Mouse (Mus musculus) heart, embryonic 13.5 days (tissue): Measurements from ENCODE around the gene Arid3a. TPM values are rescaled to one million over a fixed set of nuclear protein-coding genes. Genes with fewer than 3 reads are reported as not detected.

Experiments used
- ATAC-seq: fragments of 200-750 bp; cut with Nextera tagmentation; 2 replicates; pipeline ENCODE4 v1.8.0; 2017; ENCODE audit warnings: moderate TSS enrichment; ENCODE audit not compliant: insufficient number of reproducible peaks, low FRiP score, low TSS enrichment; ENCODE audit errors: extremely low read depth
- H3K27ac ChIP-seq: fragments of 300-500 bp; sonication (generic); replicated peaks from 2 replicates; pipeline ENCODE4 v1.5.1; 2015; ENCODE audit warnings: moderate library complexity, mild to moderate bottlenecking, inconsistent platforms
- H3K27me3 ChIP-seq: fragments of 300-500 bp; sonication (generic); replicated peaks from 2 replicates; pipeline ENCODE4 v1.6.1; 2015; ENCODE audit warnings: mild to moderate bottlenecking, inconsistent platforms
- H3K36me3 ChIP-seq: fragments of 300-500 bp; sonication (generic); 2 replicates; pipeline ENCODE4 v1.6.1; 2015; ENCODE audit warnings: mild to moderate bottlenecking, inconsistent platforms
- H3K4me1 ChIP-seq: fragments of 300-500 bp; sonication (generic); 2 replicates; pipeline ENCODE4 v1.6.1; 2015; ENCODE audit warnings: inconsistent platforms
- H3K4me2 ChIP-seq: fragments of 300-500 bp; sonication (generic); 2 replicates; pipeline ENCODE4 v1.6.1; 2015; ENCODE audit warnings: inconsistent platforms, mild to moderate bottlenecking, moderate library complexity
- H3K4me3 ChIP-seq: fragments of 300-500 bp; sonication (generic); 2 replicates; pipeline ENCODE4 v1.5.1; 2015; ENCODE audit warnings: moderate library complexity, mild to moderate bottlenecking, inconsistent platforms
- H3K9ac ChIP-seq: fragments of 300-500 bp; sonication (generic); 2 replicates; pipeline ENCODE4 v1.6.1; 2015; ENCODE audit warnings: inconsistent platforms, mild to moderate bottlenecking, moderate library complexity
- H3K9me3 ChIP-seq: fragments of 300-500 bp; sonication (generic); 2 replicates; pipeline ENCODE4 v1.6.1; 2016; ENCODE audit warnings: inconsistent platforms
- WGBS: fragments of 180-500 bp; shearing (Covaris S2); methylation state at CpG from one replicate; pipeline ENCODE4 v1.1.7; 2015; ENCODE audit warnings: mixed read lengths; 5-methylcytosine and 5-hydroxymethylcytosine counted together
- polyA plus RNA-seq: library from polyadenylated mRNA; unstranded; fragments of >200 nt; fragmentation: Nextera tagmentation; extraction: Ambion mirVana; gene quantifications from 2 replicates; pipeline ENCODE4 v1.2.1, GENCODE M21; 2015

Arid3a gene
- polyA plus RNA-seq, 1 experiment from 2014 or later = 4.2 TPM

DNA sequence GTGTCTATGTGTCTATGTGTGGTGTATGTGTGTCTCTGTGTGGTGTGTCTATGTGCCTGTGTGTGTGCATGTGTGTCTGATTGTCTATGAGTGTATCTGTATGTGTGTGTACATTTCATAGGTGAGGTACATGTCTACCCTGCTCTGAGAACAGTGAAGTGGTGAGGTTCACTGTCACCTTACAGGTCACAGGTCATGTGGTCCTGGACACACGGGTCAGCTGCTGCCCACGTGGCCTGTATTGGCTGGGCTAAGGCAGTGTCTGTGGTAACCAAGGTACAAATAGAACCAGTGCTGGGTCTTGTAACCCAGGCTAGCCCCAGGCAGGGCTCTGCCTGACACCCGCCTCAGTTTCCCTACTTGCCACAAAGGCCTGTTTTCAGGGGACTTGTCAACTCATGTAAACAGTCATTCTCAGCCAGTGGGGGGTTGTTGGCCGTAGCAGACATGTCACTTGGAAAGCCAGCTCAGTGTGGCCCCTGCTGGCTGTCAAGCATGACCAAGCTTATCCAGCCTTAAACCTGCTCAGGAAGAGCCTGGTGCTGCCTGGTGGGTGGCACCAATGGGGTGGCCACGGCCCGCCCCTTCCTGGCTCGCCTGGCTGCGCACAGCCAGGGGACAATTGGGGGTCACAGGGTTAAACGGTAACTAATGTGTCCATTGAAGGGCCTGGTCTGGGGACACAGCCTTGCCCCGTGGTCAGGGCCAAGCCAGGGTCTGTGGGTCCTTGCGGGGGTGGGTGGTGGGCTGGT, 11.1 kb downstream of the Arid3a start:
- no peak for ATAC-seq
- Histone ChIP-seq H3K9me3 (no peaks in the 10 kb centered on the region), H3K27ac (no peak overlapping the region; the same call in 1 of the 2 replicates), H3K4me1 (peaks cover 84% of the 10 kb centered on the region), H3K4me2 (peak overlapping the region; percentile 61), H3K27me3 (no peaks in the 10 kb centered on the region), H3K4me3 (no peak overlapping the region; the same call in 1 of the 2 replicates), H3K36me3 (peaks cover 38% of the 10 kb centered on the region), H3K9ac (no peak overlapping the region)
- 77% methylated on average over 11 of the region's 11 CpGs for WGBS

DNA sequence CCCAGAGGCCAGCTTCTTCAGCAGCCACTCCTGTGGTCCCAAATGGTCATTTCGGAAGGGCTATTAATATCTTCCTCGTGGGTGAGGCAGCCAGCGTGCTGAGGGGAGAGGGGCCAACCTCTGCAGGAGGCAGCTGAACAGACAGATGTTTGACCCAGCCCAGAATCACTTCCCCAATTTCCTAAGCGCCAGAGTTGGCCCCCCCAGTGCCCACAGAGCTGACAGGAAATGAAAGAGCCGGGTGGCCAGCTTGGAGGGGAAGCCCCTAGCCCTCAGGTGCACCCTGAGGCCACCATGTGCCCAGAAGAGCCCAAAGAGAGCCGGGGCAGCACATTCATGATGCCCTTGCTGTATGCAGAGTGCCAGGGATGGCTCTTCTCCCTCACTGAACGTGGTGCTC, 13.9 kb downstream of the Arid3a start:
- Histone ChIP-seq H3K27me3 (no peaks in the 10 kb centered on the region), H3K9me3 (no peaks in the 10 kb centered on the region), H3K36me3 (peaks cover 24% of the 10 kb centered on the region), H3K4me2 (peak overlapping the region; percentile 48), H3K27ac (peak overlapping the region; percentile 61; the same call in 1 of the 2 replicates), H3K9ac (peak overlapping the region; percentile 62), H3K4me1 (peaks cover 81% of the 10 kb centered on the region), H3K4me3 (0 out of 2 replicates have a peak overlapping the region, but pooled peaks have one; percentile 0)
- no peak for ATAC-seq
- 47% methylated on average over 7 of the region's 7 CpGs for WGBS

DNA sequence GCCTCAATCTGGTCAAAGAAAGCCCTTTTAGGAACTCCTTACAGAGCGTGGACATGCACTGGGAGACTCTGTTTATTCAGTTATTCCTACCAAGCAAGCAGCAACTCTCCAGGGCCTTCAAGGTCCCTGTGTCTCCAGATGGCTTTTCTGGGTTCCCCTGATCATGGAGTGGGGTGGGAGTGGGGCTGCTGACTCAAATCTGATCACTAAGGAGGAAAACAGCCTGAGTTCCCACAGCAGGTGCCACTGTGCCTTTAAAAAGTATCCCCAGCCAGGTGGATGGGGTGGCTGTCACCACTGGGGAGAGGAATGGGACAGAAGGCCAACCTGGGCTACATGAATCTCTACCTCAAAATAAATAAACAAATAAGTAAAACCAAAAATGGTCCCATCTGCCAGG, 16.1 kb downstream of the Arid3a start:
- H3K9ac ChIP-seq = peak overlapping the region; percentile 48
- H3K27ac ChIP-seq = 0 out of 2 replicates have a peak overlapping the region, but pooled peaks have one; percentile 15
- WGBS = 71% methylated on average over 1 of the region's 1 CpGs
- no peaks in the 10 kb centered on the region for H3K27me3 ChIP-seq
- no peak for ATAC-seq
- H3K4me2 ChIP-seq = peak overlapping the region; percentile 50
- peaks cover 78% of the 10 kb centered on the region for H3K4me1 ChIP-seq
- peaks cover 31% of the 10 kb centered on the region for H3K36me3 ChIP-seq
- no peaks in the 10 kb centered on the region for H3K9me3 ChIP-seq
- 0 out of 2 replicates have a peak overlapping the region, but pooled peaks have one; percentile 3 for H3K4me3 ChIP-seq

DNA sequence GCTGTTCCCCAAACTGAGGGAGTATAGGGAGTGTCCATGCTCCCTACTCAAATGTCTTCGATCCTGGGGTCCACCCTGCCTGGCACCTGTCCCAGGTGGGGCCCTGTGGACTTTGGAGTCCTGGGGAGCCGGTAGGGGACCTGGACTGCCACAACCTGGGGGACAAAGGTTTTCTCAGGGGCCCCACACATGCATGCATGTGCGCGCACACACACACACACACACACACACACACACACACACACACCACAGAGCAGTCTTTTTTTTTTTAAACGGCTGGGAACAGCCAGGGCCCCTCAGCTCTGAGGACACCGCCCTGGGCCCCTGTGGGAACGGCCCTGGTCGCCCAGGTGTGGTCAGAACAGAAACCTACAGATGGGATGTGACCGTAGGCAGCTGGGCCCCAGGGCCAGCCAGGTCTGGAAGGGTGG, 16.6 kb downstream of the Arid3a start:
- peaks cover 73% of the 10 kb centered on the region for H3K4me1 ChIP-seq
- no peaks in the 10 kb centered on the region for H3K27me3 ChIP-seq
- H3K9ac ChIP-seq = peak overlapping the region; percentile 50; the same call in 1 of the 2 replicates
- whole genome bisulfite sequencing = 72% methylated on average over 8 of the region's 9 CpGs
- H3K4me2 ChIP-seq = peak overlapping the region; percentile 50
- 0 out of 2 replicates have a peak overlapping the region, but pooled peaks have one; percentile 15 for H3K27ac ChIP-seq
- H3K9me3 ChIP-seq = no peaks in the 10 kb centered on the region
- H3K36me3 ChIP-seq = peaks cover 32% of the 10 kb centered on the region
- ATAC-seq = no peak
- H3K4me3 ChIP-seq = 0 out of 2 replicates have a peak overlapping the region, but pooled peaks have one; percentile 3

DNA sequence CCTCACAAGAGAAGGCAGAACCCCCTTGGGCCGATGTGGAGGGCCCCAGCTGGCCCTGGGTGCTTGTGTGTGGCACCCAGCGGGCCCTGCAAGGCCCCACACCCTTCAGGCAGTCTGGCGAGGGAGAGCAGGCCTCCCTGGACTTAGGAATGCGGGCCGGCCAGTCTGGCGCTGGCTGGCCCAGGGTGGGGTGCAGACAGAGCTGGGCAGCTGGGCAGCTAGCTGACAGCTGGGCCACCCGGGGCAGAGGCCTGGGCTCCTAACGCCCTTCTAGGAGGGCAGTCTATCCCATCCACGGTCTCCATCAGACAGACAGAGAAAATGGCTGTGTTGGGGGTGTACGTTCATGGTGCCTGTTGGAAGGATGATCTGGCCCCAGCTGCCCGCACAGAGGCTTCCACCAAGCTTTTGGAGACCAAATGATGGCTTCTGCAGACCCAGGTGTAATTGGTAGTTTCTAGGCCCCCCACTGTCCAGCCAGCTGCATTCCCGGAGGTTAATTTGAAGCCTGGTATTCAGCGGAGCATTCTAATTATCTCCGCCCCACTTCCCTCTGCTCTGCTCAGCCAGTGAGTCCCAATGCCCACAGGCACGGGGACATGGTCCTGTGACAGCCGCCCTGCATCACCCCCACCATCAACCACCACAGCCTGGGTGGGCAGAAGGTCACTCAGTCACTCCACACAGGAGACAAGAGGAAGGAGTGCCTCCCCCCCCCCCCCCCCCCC, 18.8 kb downstream of the Arid3a start:
- Histone ChIP-seq H3K27ac (peak overlapping the region; percentile 81), H3K4me1 (peaks cover 53% of the 10 kb centered on the region), H3K9ac (peak overlapping the region; percentile 64), H3K4me3 (peak overlapping the region; percentile 34), H3K36me3 (peaks cover 50% of the 10 kb centered on the region), H3K9me3 (no peaks in the 10 kb centered on the region), H3K4me2 (peak overlapping the region; percentile 50), H3K27me3 (no peaks in the 10 kb centered on the region)
- 0 out of 2 replicates have a peak, but pooled peaks have one; percentile 1 for ATAC-seq
- WGBS = 39% methylated on average over 16 of the region's 16 CpGs

DNA sequence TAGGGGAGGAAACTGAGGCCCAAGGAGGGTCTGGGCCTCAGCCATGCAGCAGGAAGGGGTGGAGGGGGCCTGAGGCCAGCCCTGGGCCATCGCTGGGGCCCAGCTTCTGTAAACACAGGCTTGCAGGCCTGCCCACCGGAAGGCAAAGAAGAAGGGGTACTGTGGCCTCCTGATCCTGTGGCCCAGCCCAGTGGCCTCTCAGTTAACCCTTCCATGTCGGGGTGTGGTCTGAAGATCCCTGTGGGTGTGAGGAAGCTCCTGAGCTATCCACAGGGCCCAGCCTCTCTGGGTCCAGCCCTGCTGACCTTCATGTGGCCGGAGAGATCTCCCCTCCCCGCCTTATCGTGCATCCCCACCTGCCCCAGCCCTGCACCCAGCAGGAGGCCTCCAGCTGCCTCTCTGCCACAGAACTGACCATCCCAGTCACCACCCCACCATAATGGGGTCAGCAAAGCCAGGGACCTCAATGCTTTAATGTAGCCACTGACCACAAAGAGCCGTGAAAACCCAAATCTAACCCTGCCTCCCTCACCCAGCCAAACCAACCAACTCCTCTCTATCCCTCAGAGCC, 20.0 kb downstream of the Arid3a start:
- WGBS = 23% methylated on average over 7 of the region's 7 CpGs
- Histone ChIP-seq H3K4me2 (peak overlapping the region; percentile 50), H3K4me3 (peak overlapping the region; percentile 34), H3K4me1 (peaks cover 45% of the 10 kb centered on the region), H3K27ac (peak overlapping the region; percentile 81), H3K9me3 (no peaks in the 10 kb centered on the region), H3K9ac (peak overlapping the region; percentile 64), H3K27me3 (no peaks in the 10 kb centered on the region), H3K36me3 (peaks cover 57% of the 10 kb centered on the region)
- peak; percentile 66 for ATAC-seq

DNA sequence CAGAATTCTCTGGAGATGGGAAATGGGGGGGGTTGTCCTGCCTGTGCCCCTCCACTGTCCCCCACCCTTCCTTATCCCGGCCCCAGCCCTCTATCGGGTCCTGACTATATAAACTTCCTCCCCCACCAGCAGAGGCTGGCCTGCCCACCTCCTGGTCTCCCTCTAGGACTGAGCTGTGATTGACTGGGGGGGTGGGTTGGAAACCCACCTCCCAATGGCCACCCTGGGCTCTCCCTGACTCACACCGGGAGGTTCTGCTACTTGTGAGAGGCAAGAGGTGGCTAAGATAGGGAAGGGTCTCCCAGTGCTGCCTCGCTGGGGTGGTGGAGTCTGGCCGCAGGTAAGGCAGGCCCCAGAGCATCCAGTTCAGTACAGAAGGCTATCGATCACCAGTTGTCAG, 20.7 kb downstream of the Arid3a start:
- H3K9ac ChIP-seq = peak overlapping the region; percentile 64
- peaks cover 45% of the 10 kb centered on the region for H3K4me1 ChIP-seq
- peak overlapping the region; percentile 34 for H3K4me3 ChIP-seq
- peak overlapping the region; percentile 81 for H3K27ac ChIP-seq
- no peaks in the 10 kb centered on the region for H3K27me3 ChIP-seq
- peak overlapping the region; percentile 50 for H3K4me2 ChIP-seq
- peaks cover 56% of the 10 kb centered on the region for H3K36me3 ChIP-seq
- no peak for ATAC-seq
- H3K9me3 ChIP-seq = no peaks in the 10 kb centered on the region
- WGBS = 66% methylated on average over 6 of the region's 6 CpGs

DNA sequence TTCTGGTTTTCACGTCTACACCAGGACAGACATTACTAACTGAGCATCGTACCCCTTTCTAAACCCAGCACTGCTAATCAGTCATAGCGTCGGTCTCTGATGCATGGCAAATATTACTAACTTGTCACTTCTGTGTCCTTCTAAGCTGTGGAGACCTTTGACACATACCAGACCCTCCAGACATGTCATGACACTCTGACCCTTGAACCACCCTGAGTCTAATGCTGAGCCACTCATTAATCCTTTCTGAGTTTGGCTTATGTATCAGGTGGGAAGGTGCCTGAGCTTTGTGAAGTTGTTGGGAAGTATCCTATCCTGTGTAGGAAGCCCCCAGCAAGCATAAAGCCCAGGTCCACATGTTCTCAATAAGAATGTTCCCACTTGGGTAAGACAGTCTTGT, 23.0 kb downstream of the Arid3a start:
- peaks cover 66% of the 10 kb centered on the region for H3K36me3 ChIP-seq
- no peak overlapping the region for H3K4me3 ChIP-seq
- WGBS = 69% methylated on average over 4 of the region's 4 CpGs
- H3K9me3 ChIP-seq = no peaks in the 10 kb centered on the region
- no peak for ATAC-seq
- H3K4me2 ChIP-seq = no peak overlapping the region
- H3K9ac ChIP-seq = no peak overlapping the region
- H3K27ac ChIP-seq = no peak overlapping the region
- peaks cover 33% of the 10 kb centered on the region for H3K4me1 ChIP-seq
- no peaks in the 10 kb centered on the region for H3K27me3 ChIP-seq

DNA sequence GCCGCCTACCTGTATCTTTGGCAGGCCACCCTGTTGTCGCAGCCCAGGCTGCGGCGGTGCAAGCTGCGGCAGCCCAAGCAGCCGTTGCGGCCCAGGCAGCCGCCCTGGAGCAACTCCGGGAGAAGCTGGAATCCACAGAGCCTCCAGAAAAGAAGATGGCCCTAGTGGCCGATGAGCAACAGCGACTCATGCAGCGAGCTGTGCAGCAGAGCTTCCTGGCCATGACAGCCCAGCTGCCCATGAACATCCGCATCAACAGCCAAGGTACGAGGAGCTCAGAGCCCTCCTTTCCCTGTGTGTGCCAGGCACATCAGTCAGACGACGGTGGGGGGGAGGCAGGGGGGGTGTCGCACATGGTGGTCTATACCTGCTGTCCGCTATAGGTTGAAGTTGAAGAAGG, 23.8 kb downstream of the Arid3a start:
- H3K4me3 ChIP-seq = no peak overlapping the region
- no peaks in the 10 kb centered on the region for H3K9me3 ChIP-seq
- H3K27ac ChIP-seq = no peak overlapping the region
- H3K9ac ChIP-seq = no peak overlapping the region
- no peaks in the 10 kb centered on the region for H3K27me3 ChIP-seq
- no peak for ATAC-seq
- 81% methylated on average over 18 of the region's 18 CpGs for WGBS
- H3K4me1 ChIP-seq = peaks cover 25% of the 10 kb centered on the region
- peaks cover 66% of the 10 kb centered on the region for H3K36me3 ChIP-seq
- H3K4me2 ChIP-seq = no peak overlapping the region

DNA sequence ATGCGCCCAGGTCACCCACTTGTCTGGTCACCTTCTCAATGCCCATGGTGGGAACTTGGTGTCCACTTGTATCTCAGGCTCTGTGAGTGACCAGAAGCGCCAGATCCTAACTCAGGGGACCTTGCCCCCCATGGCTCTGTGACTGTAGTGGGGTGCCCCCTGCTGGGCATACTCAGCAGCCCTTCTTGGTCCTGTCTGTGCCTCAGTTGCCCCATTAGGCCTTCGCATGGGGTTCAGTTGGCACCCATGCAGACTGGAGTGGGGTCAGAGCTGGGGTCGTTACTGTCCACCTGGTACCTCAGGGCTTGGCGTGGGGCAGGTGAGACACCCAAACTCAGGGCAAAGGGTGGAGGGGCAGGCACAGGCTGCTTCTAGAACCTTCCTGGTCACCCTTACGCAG, 27.1 kb downstream of the Arid3a start:
- Histone ChIP-seq H3K4me3 (no peak overlapping the region), H3K27ac (no peak overlapping the region), H3K9me3 (no peaks in the 10 kb centered on the region), H3K4me1 (peaks cover 10% of the 10 kb centered on the region; the same call in 1 of the 2 replicates), H3K27me3 (no peaks in the 10 kb centered on the region), H3K36me3 (peaks cover 43% of the 10 kb centered on the region), H3K4me2 (no peak overlapping the region; the same call in 1 of the 2 replicates), H3K9ac (no peak overlapping the region)
- no peak for ATAC-seq
- WGBS = 80% methylated on average over 6 of the region's 6 CpGs

DNA sequence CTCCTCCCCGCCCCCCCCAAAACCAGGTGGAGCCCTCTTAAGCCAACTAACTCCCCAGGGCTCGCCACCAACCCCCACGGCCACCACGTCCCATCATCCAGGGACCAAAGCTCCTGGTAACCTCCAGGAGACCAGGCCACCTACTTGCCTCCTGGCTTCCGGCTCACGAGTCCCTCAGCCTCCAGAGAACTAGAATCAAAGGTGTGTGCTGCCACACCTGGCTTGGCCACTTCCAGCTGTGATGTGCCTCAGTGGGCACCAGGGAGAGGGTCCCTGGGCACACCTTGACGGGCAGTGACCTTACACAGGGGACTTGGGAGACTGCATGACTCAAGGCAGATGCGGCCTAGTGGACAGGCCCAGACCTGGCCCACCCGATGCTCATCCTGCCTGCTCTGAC, 28.8 kb downstream of the Arid3a start:
- 0 out of 2 replicates have a peak overlapping the region, but pooled peaks have one; percentile 44 for H3K9ac ChIP-seq
- H3K9me3 ChIP-seq = no peaks in the 10 kb centered on the region
- H3K4me3 ChIP-seq = no peak overlapping the region
- no peaks in the 10 kb centered on the region for H3K27me3 ChIP-seq
- ATAC-seq = no peak
- H3K4me2 ChIP-seq = peak overlapping the region; percentile 27; the same call in 1 of the 2 replicates
- peaks cover 13% of the 10 kb centered on the region for H3K4me1 ChIP-seq
- WGBS = 69% methylated on average over 9 of the region's 9 CpGs
- H3K27ac ChIP-seq = no peak overlapping the region
- peaks cover 26% of the 10 kb centered on the region for H3K36me3 ChIP-seq
